Mouse (Mus musculus) cortical plate, adult 2 months (tissue): ENCODE measurements at regions not wholly inside any gene's neighbourhood (a gene's known extent, or its start where the extent isn't known, plus 50 kb on each side); places are given as distances from the start of the nearest gene placed in this dataset.
"Not testable (repeated sequence)": the region's sequence is repeated elsewhere in the genome, so short reads cannot be mapped to it uniquely, and the experiment has no call there.

Experiments used
- H3K27ac ChIP-seq: fragments of 200-500 bp; 2 replicates; pipeline ENCODE4 v1.5.1; 2012; ENCODE audit warnings: low read length, control low read depth, inconsistent platforms; ENCODE audit not compliant: insufficient read depth
- H3K4me1 ChIP-seq: fragments of 200-500 bp; 2 replicates; pipeline ENCODE4 v1.6.1; 2011; ENCODE audit warnings: low read length; ENCODE audit not compliant: control insufficient read depth, insufficient read depth
- H3K4me3 ChIP-seq: fragments of 200-500 bp; 2 replicates; pipeline ENCODE4 v1.5.1; 2011; ENCODE audit warnings: mild to moderate bottlenecking, low read length, control low read depth; ENCODE audit not compliant: insufficient read depth
- CTCF ChIP-seq: fragments of 200-500 bp; IDR thresholded peaks from 2 replicates; pipeline ENCODE4 v1.5.1; 2011; ENCODE audit warnings: mild to moderate bottlenecking, control low read depth, low read length; ENCODE audit not compliant: insufficient read depth; ENCODE audit errors: extremely low read depth
- POLR2A ChIP-seq: fragments of 200-500 bp; IDR thresholded peaks from 2 replicates; pipeline ENCODE4 v1.6.1; 2011; ENCODE audit warnings: mild to moderate bottlenecking, low read length, control low read depth; ENCODE audit not compliant: insufficient read depth; ENCODE audit errors: extremely low read depth

DNA sequence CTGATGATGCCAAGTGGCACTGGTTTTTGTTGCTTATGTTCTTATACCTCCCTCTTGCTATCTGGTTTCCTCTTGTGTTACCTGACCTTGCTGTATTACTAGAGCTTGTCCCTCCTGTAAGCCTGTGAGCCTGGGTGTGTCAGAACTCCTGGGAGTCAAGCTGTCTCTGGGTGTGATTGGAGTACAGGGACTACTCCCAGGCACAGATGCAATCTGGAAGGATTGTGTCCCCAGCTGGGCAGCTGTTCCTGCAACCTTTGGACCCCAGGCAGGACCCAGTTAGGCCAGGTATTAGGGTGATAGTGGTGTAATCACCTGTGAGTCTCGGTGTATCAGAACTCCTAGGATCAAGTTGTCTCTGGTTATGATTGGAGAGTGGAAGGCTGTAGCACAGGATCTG lies 97.4 kb upstream of the Dock11 start:
- TF ChIP-seq POLR2A (no peak), CTCF (no peak)
- Histone ChIP-seq H3K4me3 (no peak overlapping the region), H3K27ac (no peak overlapping the region), H3K4me1 (no peaks in the 10 kb centered on the region)

GRCm38 (mm10) chrX:35813206-35813605 lies 75.4 kb upstream of the Dock11 start:
- Histone ChIP-seq H3K4me3 (no peak overlapping the region), H3K4me1 (no peaks in the 10 kb centered on the region), H3K27ac (no peak overlapping the region)
- TF ChIP-seq POLR2A (no peak), CTCF (no peak)

- peak; percentile 33; the same call in 1 of the 2 replicates for TF ChIP-seq CTCF
- H3K4me3 ChIP-seq, H3K4me1 ChIP-seq, H3K27ac ChIP-seq: not testable (repeated sequence)
Measured at GRCm38 (mm10) chrX:35834411-35834810, 54.2 kb upstream of the Dock11 start.

DNA sequence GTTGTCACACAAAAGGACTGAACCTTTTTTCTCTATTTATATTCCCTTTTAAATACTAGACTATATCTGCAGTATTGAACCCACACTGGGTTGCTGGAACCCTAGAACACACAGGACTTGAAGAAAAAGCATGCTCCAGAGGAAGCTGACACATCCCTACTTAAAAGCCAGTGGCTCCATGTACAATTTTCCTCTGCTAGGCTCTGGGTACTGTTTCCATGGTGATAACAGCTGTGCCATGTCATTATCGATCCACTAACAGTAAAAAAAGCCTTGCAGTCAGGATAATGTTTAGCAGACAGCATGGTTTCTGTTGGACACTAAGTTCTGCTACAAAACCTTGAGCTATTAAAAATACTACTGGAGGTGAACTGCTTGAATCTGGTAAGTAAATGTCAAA lies 50.6 kb upstream of the Dock11 start:
- Histone ChIP-seq H3K4me1 (no peaks in the 10 kb centered on the region), H3K27ac (no peak overlapping the region), H3K4me3 (no peak overlapping the region)
- TF ChIP-seq POLR2A (no peak), CTCF (no peak)
